Mouse (Mus musculus): ENCODE measurements around the gene Tmcc3.

Gene Tmcc3

GRCm38 (mm10) chr10:94333328-94333727, 21.6 kb downstream of the Tmcc3 start:
- DNase-seq: no peak

DNA sequence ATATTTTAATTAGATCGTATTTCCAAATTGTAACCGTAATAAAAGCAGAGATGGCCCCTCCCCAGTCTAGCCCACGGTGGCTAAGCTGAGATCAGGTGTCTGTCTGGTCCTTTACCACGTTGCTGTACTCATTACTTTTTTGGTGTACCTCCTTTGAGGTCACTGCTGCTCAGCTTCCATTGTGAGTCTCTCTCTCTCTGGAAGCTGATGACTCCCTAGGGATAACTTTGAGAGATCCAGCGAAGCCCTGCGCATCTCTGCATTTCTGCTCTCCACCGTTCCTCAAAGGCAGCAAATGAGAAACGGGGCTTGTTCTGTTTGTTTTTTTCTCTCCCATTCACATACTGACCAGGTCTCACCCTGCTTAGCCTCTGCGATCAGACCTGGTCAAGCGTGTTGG, 23.3 kb downstream of the Tmcc3 start:
- DNase-seq: no peak

DNA sequence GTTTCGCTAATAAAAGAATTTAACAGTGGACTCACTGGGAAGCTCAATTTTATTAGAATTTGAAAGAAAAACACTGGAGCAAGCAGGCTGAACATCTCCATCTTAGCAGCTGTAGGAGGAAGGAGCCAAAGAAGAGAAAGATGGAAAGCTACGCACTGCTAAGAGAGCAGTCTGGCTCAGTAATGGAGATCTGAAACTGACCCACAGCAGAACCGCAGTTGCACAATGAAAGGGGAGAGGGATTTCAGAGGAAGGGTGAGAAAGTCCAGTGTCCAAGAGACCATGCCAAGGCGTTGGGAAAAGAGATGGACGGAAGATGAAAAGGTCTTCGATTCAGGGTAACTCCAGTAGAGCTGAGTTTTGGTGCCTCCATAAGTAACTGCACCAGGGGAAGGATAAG, 24.3 kb downstream of the Tmcc3 start:
- DNase-seq: no peak

DNA sequence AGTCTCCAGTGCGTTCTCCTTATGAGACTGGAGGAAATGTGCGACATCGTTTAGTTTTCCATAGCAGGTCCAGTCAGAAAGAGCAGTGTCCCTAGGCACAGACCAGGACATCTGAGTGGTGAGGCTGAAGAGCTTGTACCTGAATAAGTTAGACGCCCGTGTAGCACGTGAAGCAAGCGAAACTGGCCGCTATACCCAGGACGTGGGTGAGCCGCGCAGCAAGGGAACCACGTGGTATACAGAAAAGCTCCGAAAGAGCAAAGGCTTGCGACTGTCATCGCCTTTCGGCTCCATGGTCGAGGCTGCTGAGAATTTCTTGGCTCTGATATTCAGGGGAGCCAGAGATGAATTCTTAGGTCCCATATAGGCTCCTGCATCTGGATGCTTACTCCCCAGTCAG, 29.8 kb downstream of the Tmcc3 start:
- DNase-seq: no peak

GRCm38 (mm10) chr10:94342256-94342655, 30.5 kb downstream of the Tmcc3 start:
- DNase-seq: no peak

GRCm38 (mm10) chr10:94343581-94343980, 31.8 kb downstream of the Tmcc3 start:
- no peak for DNase-seq

DNA sequence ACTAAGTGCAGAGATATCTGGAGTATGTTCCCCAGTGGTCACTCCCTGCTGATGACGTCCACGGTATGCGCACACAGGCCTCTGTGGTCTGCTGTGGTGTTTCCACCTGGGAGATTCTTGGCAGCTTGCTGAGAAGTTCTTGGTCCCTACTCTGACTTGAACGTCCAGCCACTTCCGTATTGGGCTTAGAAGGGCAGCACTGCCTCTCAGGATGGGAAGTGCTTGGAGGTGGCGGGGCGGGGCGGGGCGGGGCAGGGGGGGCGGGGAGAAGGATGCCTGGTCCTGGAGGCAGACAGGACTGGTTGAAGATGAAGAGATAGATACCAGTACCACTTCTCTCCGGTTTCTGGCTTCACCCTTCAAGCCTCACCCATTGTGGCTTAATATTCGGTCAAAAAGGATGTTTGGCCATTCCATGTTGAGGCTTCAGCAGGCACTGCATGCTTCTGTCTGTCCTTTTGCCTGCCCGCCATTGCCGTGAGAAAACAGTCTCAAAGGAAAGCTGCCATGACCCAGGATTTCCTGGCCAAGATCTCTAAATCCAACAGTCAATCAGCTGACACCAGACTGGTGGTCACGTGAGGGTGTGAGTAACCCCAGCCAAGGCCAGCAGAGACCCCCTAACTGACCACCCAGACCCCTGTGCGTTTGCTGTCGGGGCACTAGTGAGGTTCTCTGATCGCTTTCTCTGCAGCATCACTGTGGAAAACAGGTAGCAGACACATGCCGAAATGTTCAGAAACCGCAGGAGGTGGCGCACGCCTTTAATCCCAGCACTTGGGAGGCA, 33.1 kb downstream of the Tmcc3 start:
- no peak for DNase-seq

GRCm38 (mm10) chr10:94345509-94346252, 33.9 kb downstream of the Tmcc3 start:
- DNase-seq: no peak

GRCm38 (mm10) chr10:94346596-94346995, 34.8 kb downstream of the Tmcc3 start:
- no peak for DNase-seq

- DNase-seq: no peak
These were observed 35.5 kb downstream of the Tmcc3 start for GRCm38 (mm10) chr10:94347296-94347695.

GRCm38 (mm10) chr10:94347959-94348358, 36.2 kb downstream of the Tmcc3 start:
- no peak for DNase-seq

DNA sequence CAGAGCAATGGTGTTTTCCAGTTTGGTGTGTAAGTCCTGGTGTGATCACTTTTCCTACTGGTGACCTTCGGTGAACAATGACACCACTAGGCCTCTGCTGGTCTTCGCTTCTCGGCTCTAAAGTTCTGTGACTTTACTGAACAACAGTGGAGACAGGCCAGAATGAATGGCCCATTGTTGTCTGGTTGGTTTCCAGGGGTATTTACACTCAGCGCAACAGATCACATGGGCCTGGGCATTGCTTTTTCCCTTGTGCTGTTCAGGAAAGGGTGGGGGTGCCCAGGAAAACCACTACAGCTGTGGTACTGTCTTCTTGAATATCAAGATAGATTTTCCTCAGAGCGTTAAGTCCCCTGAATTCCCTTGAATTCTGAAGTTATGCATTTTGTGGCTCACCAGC, 38.5 kb downstream of the Tmcc3 start:
- DNase-seq: peak in 1 of 2 experiments; percentile 39

GRCm38 (mm10) chr10:94350896-94351661, 39.3 kb downstream of the Tmcc3 start:
- DNase-seq: peak in 1 of 2 experiments; percentile 45

- no peak for DNase-seq
These were observed 40.6 kb downstream of the Tmcc3 start for GRCm38 (mm10) chr10:94352172-94352876.

DNA sequence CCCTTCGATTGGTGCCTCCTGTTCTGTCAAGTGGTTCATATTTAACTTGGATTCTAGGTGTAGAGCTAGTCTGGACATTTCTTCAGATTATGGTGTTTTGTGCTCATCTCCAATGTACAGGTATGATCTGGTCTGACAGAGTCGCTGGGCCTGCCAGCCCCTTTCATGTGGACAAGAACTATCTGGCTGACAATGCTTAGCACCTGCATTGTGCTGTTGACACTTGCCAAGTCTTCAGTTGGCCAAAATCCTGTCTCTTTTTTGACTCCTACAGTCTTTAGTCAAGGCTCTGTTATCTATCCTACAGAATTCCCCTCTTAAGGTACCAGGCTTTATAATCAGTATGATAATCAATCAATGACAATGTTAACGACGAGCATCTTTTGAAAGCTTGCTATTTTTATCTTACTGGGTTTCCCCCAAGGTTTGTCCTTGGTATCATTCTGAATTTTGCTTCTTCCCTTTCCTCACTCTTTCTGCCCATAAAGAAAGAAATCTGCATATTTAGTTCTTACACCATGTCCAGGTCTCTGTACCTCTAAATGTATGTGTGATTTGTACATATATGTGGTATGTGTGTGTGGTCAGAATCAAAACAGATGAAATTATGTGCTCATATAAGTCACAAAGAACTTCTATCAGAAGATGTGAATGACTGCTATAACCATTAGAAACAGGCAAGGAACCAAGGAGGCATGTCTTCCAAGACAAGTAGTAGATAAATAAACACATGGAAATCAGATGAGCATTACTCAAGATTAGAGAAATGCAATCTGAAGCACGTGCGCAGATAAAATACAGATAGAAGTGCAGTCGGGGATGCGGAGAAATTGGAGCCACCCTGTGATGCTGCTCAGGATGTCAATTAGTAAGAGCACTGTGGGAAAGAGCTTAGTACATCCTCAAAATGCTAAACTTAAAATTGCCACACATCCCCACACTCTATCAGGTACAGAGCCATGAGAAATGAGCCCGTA, 41.4 kb downstream of the Tmcc3 start:
- no peak for DNase-seq

DNA sequence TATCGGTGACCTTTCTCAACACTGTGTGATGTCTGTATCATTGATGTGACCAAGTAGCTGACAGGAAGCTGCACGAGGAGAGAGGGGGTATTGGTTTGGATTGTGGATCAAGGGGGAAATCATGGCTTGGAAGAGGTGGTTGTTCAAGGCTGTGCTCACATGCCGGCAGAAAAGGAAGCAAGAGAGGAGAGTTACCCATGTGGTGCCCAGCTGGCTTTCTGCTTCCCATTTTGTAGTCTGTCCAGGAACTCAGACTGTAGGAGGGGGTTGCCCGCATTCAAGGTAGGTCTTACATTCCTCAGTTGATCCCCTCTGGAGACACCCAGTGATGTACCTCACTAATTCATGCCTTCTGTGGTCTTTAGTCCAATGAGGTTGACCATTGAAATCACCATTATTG, 42.3 kb downstream of the Tmcc3 start:
- no peak for DNase-seq

- no peak for DNase-seq
These were observed 42.7 kb downstream of the Tmcc3 start for GRCm38 (mm10) chr10:94354427-94354826.

GRCm38 (mm10) chr10:94356504-94357169, 44.9 kb downstream of the Tmcc3 start:
- peak; percentile 24 to 31 for DNase-seq

- DNase-seq: no peak
These were observed 48.9 kb downstream of the Tmcc3 start for GRCm38 (mm10) chr10:94360664-94361063.

GRCm38 (mm10) chr10:94371293-94371692, 59.5 kb downstream of the Tmcc3 start:
- no peak for DNase-seq

- no peak for DNase-seq
These were observed 65.2 kb downstream of the Tmcc3 start for GRCm38 (mm10) chr10:94376941-94377340.
